Mouse (Mus musculus): ENCODE measurements around the gene Sptan1.

Gene Sptan1

DNA sequence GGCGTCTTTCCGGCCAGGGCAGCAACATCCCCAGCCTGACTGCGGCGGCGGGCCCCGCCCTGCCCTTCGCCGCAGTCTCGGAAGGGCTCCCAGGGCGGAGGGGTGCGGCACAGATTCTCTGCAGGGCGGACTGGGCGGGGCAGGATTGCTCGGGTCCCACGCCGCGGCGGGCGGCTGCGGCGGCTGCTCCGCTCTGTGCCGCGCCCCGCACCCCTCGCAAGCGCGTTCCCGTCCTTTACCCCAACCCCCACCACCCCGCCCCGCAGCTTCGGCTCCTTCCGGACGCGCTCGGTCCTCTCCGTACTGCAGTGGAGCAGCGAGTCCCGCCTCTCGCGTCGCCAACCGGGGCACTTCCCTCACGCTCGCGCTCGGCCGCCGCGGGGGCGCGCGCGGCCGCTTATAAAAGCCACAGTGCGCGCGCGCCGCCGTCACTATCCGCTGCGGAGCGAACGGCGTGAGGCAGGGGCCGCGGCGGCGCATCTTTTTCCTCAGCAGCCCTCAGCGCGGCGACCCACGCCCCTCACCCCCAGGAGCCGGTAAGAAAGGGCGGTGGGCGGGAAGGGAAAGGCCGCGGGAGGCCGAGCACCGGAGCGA, at the start of gene Sptan1:
TSS of gene Sptan1 (plus strand) at position 311 of the 594 bp plus-strand sequence.
- DNase-seq, result peak; percentile 95 to 97

DNA sequence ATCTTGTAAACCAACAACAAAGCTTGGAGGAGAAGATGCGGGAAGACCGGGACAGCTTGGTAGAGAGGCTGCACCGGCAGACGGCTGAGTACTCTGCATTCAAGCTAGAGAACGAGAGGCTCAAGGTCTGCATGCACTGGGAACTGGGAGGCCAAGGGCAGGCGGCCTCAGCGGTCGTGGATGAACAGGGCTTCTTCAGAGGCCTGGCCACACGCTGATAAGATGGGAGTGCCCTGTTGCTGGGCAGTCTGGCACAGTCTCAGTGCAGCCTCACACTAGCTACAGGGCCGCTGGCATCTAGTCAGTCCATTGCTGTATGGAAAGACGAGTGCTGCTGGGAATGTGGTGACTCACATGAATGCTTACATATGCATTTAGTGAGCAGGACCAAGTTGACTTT, 47.7 kb upstream of the Sptan1 start:
- no peak for DNase-seq

DNA sequence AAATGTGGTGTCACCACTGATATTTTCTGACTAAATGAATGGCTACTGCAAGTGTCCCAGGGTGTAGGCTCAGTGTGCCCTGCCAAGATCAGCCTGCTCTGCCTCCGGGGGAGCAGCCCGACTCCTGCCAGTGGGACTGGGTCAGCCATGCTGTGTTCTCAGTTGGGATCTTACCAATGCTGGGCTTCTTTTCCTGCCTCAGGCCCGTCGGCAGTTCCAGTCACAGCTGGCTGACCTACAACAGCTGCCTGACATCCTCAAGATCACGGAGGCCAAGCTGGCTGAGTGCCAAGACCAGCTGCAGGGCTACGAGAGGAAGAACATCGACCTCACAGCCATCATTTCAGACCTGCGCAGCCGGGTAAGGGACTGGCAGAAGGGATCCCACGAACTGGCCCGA, 43.3 kb upstream of the Sptan1 start:
- peak; percentile 49 to 56 for DNase-seq

DNA sequence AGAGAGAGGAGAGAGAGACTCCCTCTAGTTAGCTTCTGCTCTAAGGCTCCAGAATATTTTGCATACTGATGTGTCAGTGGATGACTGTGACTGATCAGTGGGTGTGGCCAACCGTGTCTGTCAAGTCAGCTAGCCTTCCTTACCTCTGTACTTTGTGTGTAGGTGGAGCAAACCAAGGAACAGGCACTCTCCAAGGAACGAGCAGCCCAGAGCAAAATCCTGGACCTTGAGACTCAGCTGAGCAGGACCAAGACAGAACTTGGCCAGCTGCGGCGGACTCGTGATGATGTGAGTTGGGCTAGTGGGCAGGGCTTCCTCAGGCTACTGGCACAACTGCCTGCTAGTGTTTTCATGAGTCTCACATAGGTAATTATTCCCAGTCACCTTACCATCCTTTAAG, 38.8 kb upstream of the Sptan1 start:
- no peak for DNase-seq

DNA sequence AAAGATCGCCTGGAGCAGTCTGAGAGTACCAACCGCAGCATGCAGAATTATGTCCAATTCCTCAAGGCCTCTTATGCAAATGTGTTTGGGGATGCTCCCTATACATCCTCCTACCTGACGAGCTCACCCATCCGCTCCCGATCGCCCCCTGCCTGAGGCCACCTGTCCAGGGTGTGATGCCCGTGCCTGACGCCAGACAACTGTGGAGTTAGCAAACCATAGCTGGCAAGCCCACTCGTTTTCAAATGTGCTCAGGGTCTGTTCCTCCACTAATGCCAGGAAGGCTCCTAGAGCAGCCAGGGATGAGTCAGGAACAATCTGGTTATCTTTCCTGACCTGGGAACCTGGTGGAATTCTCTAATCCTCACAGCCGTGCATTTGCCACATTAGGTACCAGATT, 34.9 kb upstream of the Sptan1 start:
- DNase-seq, result no peak

DNA sequence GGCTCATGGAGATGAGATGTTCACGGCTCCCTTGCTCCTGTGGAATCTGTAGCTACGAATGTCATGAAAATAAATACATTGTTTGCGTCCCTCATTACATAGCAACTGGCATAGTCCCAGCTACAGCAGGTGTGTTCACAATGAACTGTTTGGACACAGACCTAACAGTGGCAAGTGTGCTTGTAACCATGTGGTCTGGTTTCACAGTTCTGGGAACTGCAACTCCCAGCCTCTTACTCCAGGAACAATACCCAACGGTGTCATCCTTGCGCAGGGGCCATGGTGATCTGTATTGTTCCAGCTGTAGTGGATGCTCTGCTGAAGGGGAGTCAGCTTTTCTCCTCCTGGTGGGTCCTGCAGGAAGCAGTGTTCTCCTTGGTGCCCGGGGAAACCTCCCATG, 34.2 kb upstream of the Sptan1 start:
- DNase-seq, result peak in 1 of 2 experiments; percentile 24

DNA sequence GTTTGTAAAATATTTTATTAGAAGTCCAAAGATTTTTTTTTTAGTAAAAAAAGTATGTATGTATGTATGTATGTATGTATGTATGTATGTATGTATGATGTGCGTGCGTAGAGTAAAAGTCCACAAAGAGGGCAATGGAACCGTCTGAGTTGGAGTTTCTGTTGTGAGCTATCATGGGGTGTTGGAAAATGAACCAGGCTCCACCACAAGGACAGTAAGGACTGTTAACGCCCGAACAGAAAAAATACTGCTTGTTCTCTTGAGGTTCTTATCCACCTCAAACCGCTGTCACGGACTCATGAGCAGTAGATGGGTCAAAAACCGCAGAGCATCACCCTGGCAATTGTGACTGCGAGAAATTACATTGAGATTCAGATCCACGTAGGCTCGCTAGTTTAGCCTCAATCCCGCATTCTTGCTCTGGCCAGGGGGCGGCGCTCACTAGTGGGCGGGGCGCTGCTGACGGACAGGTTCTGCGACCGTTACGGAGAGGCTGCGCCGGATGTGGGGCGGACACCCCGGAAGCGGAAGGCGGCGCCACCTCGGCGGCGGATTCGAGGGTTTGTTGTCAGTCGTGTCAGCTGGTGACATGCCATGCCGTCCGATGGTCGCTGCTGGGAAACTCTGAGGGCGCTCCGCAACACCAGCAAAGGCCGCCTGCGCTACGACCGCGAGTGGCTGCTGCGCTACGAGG, 30.3 kb upstream of the Sptan1 start, which contains the start of gene Gle1:
TSS of gene Gle1 (plus strand) at position 521 of the 694 bp plus-strand sequence.
- peak; percentile 95 to 97 for DNase-seq

DNA sequence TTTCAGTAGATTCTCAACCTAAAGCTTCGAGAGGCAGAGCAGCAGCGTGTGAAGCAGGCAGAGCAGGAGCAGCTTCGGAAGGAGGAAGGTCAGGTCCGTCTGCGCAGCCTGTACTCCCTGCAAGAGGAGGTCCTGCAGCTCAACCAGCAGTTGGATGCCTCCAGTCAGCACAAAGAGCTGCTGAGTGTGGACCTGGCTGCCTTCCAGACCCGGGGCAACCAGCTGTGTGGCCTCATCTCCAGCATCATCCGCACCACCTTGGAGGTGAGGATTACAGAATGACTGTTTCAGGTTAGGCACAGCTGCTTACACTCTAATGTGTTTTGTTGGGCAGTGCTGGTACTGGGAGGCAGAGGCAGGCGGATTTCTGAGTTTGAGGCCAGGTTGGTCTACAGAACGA, 25.3 kb upstream of the Sptan1 start:
- DNase-seq, result no peak

DNA sequence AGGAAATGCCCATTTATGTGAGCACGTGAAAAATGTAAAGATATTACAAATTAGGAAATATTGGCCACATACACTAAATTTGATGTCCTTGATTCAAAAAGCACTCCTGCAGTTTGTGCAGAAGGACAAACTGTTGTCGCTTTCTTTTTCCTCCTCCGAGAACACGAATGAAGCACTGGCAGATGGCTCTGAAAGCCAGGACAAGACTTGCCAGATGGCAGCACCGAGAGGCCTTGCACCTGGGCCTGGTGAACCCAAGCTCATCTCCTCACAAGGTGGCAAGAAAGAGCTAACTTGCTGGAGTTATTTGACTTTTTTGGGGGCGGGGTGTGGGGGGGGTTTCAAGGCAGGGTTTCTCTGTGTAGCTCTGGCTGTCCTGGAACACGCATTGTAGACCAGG, 24.5 kb upstream of the Sptan1 start:
- no peak for DNase-seq

DNA sequence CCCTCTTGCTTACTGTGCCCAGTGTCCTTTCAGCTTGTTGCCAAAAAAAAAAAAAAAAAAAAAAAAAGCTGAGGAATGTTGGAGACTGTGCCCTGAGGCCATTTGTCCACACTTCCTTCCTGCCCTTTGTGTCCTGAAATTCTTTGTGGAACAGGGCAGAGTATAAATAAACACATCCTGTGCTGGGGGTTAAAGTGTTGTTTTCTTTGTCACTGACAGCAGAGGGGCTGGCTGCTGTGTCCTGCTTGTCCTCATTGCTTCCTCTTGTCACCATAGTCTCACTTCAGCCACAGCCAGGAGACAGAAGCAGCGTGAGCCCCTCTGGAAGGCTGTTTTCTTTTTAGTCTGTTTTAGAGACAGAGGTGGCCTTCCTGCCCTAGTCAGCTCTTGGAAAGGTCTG, 20.6 kb upstream of the Sptan1 start:
- peak; percentile 40 to 62 for DNase-seq

DNA sequence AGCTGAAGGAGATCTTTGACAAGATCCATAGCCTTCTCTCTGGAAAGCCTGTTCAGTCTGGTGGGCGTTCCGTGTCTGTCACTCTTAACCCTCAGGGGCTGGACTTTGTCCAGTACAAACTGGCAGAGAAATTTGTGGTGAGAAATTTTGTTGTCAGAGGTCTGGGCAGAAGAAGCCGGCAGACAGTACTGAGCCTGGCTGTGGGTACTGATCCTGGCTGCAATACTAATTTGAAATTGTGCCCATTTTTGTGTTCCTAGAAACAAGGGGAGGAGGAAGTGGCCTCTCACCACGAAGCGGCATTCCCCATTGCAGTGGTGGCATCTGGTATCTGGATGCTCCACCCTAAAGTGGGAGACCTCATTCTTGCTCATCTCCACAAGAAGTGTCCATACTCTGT, 16.5 kb upstream of the Sptan1 start:
- DNase-seq, result no peak

DNA sequence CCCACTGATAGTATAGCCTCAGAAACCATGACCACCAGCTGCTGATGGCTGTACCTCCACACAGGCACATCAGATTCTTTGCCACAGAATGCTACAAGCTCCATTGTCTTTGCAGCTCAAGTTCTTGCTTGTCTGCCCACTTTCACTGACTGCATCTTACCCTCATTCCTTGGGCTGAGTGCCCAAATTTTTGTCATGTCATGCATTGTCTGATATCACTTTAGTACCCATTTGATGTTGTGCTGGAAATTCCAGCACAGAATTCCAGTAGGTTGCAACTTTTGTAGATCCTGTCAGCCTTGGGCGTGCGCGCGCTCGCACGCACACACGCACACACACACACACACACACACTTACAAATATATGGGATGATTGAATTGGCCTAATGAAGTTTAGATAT, 4.1 kb upstream of the Sptan1 start:
- DNase-seq, result no peak

DNA sequence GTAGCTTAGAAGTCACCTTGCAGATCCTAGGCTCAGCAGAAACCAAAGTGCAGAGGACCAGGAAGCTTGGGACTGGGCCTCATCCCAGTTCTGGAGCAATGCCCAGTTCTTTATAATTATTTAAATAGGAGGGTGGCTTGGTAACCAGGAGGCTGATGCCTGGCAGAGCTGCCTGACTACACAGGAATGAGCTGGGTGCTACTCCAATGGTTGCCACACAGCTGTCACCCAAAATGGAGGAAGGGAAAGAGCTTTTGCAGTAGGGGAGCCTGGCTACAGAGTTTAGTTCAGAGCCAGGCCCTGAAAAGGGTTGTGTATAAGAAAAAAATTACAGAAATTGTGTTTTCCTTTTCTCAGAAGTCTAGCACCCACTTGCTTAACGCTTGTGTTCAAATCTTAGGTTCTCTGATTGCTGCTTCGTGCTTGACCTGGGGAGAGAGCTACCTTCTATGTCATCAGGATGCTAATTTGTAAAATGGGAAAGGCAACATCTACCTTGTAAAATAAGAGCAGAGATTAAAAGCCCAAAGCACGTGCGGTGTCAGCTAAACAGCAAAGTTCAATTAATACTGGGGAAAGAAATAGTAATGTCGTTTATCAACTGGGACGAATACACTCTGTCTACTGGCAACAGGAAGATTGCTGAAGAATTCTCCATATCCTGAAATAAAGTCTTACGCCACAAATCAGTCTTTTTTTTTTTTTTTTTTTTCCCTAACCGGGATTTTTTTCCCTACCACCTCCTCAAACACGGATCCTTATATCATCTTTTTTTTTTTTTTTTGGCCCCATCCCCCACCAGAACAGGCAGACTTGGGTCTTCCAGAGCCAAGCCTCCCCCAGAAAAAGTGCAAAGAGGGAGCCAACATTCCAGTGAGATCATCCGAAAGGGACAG, 758 bp upstream of the Sptan1 start:
- DNase-seq, result peak; percentile 64 to 79

DNA sequence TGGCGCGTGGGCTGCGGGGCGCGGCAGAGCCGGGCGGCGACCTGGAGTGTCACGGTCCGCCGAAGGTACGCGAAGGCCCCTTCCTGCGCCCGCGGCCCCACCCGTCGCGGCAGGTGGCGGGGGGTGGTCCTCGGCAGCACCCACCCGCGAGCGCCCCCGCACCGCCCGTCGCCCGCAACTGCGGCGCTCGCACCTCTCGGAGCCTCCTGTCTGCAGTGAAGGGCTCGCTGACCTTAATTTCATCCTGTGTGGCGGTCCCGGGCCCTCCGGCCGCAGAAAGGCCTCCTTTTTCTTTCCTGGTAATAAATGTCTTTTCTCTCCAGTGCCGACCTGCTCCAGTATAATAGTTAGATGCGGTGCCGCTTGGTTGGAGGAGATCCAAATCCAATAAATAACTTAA, 546 bp downstream of the Sptan1 start:
- DNase-seq, result peak; percentile 29 to 31

DNA sequence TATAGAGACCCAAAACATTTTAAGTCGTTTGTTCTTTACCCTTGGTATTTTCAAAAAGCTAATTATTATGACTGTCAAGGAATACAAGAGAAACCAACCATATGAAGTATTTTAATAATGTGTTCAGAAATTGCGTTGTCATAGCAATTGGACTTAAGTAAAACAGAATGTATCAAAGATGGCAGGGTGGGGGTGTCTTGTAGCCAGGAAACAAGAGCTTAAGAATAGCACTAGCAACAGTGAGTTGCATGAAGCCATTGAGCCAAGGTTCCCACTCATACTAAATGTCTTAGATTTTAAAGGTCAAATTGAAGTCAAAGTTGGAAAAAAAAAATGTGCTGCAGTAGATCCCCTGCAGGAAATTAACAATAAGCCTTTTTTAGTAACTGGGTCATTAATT, 1.5 kb downstream of the Sptan1 start:
- DNase-seq, result no peak

DNA sequence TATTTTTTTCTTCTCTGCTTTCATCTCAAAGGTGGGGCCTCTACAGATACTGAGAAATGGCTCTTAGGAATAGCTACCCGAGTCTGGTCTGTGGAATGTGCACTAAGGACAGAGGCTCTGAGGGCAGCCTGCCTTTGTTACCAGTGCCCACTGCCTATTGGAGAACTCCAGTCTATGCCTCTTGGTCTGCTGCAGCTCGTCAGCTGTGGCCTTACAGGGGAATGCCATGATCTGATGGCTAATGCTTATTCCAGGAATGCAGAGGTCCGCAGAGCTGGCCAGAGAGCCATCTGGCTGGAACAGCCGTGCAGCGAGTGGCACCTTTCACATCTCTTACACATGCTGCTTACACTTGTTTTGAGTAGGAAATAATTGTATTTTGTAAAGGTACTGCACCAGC, 2.4 kb downstream of the Sptan1 start:
- DNase-seq, result no peak

DNA sequence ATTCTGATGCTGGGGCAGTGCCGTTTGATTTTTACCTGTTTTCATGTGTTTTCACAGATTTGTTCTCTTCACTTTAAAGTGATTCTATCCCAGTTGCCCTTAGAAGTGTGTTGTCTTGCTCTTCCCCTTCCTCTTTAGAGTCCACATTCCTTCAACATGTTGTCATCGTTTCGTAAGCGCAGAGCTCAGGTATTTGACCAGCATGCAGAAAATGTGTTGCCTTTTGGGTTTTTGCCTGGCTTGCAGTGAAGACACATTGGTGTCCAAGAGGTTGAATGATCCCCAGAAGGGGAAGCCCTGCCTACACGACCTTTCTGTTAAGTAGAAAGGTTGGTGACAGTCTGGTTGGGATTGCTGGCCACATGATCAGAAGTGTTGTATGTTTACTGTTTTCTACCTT, 3.3 kb downstream of the Sptan1 start:
- peak; percentile 34 to 48 for DNase-seq

DNA sequence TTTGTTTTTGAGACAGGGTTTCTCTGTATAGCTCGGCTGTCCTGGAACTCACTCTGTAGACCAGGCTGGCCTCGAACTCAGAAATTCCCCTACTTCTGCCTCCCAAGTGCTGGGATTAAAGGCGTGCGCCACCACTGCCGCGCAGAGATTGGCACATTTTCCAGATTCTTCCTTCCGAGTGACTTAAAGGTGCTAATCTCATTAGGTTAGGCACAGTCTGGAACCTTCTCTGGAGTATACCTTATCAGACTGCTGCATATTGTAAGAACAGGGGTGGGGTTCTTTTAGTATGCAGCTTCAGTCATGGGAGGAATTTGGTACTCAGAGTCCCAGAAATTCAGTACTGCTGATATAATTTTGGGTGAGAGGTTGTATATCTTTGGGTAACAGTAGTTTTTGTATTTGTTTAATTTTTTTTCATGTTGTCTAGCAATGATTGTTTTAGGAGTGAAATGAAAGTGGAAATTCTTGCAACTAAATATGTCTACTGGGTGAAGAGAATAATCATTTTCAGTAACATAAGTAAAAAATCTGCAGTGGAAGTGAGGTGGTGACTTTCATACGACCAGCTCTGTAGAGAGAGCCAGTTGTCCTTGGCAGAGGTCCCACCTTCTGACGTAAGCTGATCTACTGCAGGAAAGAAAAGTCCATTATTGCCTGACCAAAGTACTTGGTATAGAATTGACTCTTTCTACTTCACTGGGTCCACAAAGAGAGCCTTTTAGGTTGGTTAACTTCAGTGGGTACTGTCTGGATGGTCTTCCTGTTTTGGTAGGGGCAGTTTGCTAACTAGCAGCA, 6.7 kb downstream of the Sptan1 start:
- DNase-seq, result peak; percentile 75 to 86

DNA sequence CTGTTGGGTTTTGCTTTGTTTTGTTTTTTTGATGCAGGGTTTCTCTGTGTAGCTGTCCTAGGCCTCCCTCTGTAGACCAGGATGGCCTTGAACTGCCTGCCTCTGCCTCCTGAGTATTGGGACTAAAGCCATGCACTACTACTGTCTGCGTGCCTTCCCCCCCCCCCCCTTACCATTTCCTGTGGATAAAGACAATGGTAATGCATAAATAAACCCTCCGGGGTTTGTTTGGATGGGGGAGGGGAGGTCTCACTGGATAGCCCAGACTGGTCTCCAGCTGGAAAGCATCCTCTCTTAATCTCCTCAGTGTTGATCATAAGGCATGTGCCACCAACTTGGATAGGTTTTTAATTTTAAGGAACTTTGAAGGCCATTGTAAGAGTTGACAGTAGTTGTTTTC, 8.2 kb downstream of the Sptan1 start:
- peak in 1 of 2 experiments; percentile 64 for DNase-seq

DNA sequence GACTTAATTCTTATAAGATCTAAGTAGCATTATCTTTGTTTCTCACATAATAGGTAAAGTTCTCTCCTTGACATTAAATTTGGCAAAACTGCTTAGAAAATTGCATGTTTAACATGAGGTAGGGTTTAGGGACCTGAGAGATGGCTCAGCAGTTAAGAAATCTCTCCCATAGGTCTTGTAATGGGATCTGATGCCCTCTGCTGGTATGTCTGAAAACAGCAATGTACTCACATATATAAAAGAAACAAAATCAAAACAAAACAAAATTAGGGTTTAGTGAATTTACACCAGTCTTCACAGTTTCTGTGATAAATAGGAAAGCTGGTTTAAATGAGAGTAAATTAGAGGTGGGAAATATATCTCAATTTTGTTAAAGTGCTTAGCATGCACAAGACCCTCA, 11.9 kb downstream of the Sptan1 start:
- peak in 1 of 2 experiments; percentile 45 for DNase-seq

DNA sequence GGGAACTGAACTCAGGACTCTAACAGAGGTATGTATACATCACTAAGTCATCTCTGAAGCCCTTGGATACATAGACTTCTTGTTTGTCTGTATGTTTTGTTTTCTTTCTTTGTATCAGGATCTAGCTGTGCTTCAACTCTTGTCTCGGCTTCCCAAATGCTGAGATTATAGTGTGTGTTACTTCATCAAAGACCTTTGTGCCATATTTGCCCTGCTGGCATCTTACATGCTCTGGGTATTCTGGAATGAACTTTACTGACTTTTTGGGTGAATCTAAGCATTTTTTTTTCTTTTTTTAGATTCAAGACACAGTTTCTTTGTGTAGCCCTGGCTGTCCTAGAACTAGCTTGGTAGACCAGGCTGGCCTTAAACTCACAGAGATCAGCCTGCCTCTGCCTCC, 15.3 kb downstream of the Sptan1 start:
- DNase-seq, result no peak

DNA sequence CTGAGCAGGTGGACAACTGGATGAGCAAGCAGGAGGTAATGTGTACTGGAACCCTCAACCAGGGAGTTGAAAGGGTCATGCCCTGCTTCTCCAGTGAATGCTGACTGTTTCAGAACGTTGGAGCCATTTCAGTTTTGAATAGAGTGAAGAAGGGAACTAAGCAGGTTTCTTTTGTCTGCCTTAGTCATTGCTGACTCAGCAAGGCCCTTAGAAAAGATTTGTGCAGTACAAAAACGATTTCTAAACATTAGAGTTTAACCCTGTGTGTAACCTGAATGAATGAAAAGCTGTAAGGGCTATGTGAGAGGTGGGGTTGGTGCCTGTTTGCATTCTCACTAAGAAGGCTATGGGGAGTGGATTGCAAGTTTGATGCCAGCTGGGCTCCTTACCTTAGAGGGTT, 26.6 kb downstream of the Sptan1 start:
- no peak for DNase-seq

DNA sequence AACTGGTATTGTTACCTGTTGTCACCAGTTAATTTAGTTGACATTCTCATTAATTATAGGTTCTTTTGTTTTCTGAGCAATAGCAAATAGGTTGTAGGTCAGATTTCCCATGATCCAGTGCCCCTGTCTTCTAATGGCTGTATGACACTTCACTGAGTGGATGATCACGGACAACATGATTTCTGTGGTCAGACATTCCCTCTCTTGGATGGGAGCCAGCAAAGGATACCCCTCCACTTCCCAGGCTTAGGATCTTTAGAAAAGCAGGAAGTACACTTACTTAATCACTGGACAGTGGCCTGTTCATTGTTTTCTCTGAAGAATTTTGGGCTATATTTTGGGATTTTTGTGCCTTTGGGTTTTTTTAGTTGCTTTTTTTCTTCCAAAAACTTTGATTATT, 43.7 kb downstream of the Sptan1 start:
- no peak for DNase-seq

Measured in lung, adult 18-20 months (tissue).